Mouse (Mus musculus): ENCODE data around the gene Plscr3. TPM values are rescaled to one million over a fixed set of nuclear protein-coding genes. Genes with fewer than 3 reads are reported as not detected.
A peak's percentile ranks its signal among the peaks of the same experiment; 100 is the strongest.

The Plscr3 gene
- total and polyA plus RNA-seq, 2 experiments from 2014 or later: 26.3 to 32.2 TPM

DNA sequence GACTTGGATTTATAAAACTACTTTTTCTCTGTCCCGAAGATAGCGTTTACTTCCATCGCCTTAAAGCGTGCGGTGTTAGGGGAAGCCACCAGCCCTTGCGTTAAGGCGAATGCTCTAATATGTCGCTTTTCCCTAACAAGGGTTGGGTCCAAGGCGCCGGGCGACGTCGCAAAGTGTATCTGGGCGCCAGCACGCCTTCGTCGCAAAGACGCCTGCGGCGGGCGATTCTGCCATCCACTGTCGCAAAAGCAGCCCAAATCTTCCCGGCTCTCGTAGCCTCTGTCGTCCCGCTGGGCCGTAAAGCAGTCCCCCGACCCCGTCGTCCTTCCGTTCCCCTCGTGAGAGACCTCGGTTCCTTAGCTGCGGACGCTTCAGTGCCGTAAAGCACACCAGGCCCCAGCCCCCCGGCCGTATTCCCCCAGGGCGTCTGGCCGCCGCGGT, 55.2 kb downstream of the Plscr3 start:
- DNase-seq (ENCODE audit: low spot score): peak; percentile 99
- no peak for TF ChIP-seq CTCF (IDR thresholded peaks at IDR 0.05; ENCODE audit: low read depth)
- ATAC-seq: peak; percentile 88

More for the DNA sequence above, 55.2 kb downstream of the Plscr3 start:
- peak overlapping the region; percentile 98 for H3K4me2 ChIP-seq (ENCODE audit: low read depth, low read length)
- H3K27ac ChIP-seq: peak overlapping the region; percentile 91
- no peaks in the 10 kb centered on the region for H3K27me3 ChIP-seq (ENCODE audit: insufficient read depth, low read length)
- H3K4me1 ChIP-seq (ENCODE audit: insufficient read depth, low read length): peaks cover 17% of the 10 kb centered on the region
- H3K4me3 ChIP-seq (ENCODE audit: low read length): peak overlapping the region; percentile 63
- H3K36me3 ChIP-seq (ENCODE audit: insufficient read depth, low read length): peaks cover 25% of the 10 kb centered on the region
- peak overlapping the region; percentile 72 for H3K9ac ChIP-seq (replicated peaks; ENCODE audit: low read length)
- no peaks in the 10 kb centered on the region for H3K9me3 ChIP-seq (ENCODE audit: low read length)
- under 1% methylated on average over 42 of the region's 42 CpGs for WGBS

Small RNAs within 50 kb of the gene (microRNA-seq; reads per million reads assigned to microRNA genes)
- 0 reads per million in 2 experiments for gene Mir6924

Other genes starting within 250 kb of the Plscr3 start
Only the 30 nearest of the 43 such genes appear.
- 0.14 and 1.8 TPM in 2 replicates for gene Tnfsf13, start 160.6 kb upstream of the Plscr3 start, total RNA-seq (2014; rRNA removed)
- gene Tnfsf13, start 160.6 kb upstream of the Plscr3 start, polyA plus RNA-seq (2015; fragmentation: Nextera tagmentation; extraction: Ambion mirVana): 0.76 and 0.98 TPM in 2 replicates
- gene Tnfsf12, start 150.5 kb upstream of the Plscr3 start, total RNA-seq (2014; rRNA removed): 3.1 and 7.1 TPM in 2 replicates
- gene Tnfsf12, start 150.5 kb upstream of the Plscr3 start, polyA plus RNA-seq (2015; fragmentation: Nextera tagmentation; extraction: Ambion mirVana): 5.0 and 6.0 TPM in 2 replicates
- 0.94 and 4.6 TPM in 2 replicates for gene Tnfsfm13, start 150.3 kb upstream of the Plscr3 start, total RNA-seq (2014; rRNA removed)
- 2.0 and 2.8 TPM in 2 replicates for gene Tnfsfm13, start 150.3 kb upstream of the Plscr3 start, polyA plus RNA-seq (2015; fragmentation: Nextera tagmentation; extraction: Ambion mirVana)
- 18.3 and 18.8 TPM in 2 replicates for gene Polr2a, start 87.7 kb upstream of the Plscr3 start, total RNA-seq (2014; rRNA removed)
- 9.1 and 10.5 TPM in 2 replicates for gene Polr2a, start 87.7 kb upstream of the Plscr3 start, polyA plus RNA-seq (2015; fragmentation: Nextera tagmentation; extraction: Ambion mirVana)
- 0.72 TPM in 1 of 2 replicates, not detected in the other for gene Slc35g3, start 84.4 kb upstream of the Plscr3 start, total RNA-seq (2014; rRNA removed)
- gene Slc35g3, start 84.4 kb upstream of the Plscr3 start, polyA plus RNA-seq (2015; fragmentation: Nextera tagmentation; extraction: Ambion mirVana): 0.11 and 0.15 TPM in 2 replicates
- 39.2 and 39.9 TPM in 2 replicates for gene Zbtb4, start 80.5 kb upstream of the Plscr3 start, total RNA-seq (2014; rRNA removed)
- gene Zbtb4, start 80.5 kb upstream of the Plscr3 start, polyA plus RNA-seq (2015; fragmentation: Nextera tagmentation; extraction: Ambion mirVana): 4.6 and 4.9 TPM in 2 replicates
- gene Chrnb1, start 50.4 kb upstream of the Plscr3 start, total RNA-seq (2014; rRNA removed): 1.5 TPM in 1 of 2 replicates, not detected in the other
- gene Chrnb1, start 50.4 kb upstream of the Plscr3 start, polyA plus RNA-seq (2015; fragmentation: Nextera tagmentation; extraction: Ambion mirVana): 0.85 and 1.5 TPM in 2 replicates
- 19.1 and 19.2 TPM in 2 replicates for gene Fgf11, start 44.5 kb upstream of the Plscr3 start, total RNA-seq (2014; rRNA removed)
- gene Fgf11, start 44.5 kb upstream of the Plscr3 start, polyA plus RNA-seq (2015; fragmentation: Nextera tagmentation; extraction: Ambion mirVana): 3.8 and 4.4 TPM in 2 replicates
- 0.16 and 0.72 TPM in 2 replicates for gene Tmem102, start 40.8 kb upstream of the Plscr3 start, total RNA-seq (2014; rRNA removed)
- gene Tmem102, start 40.8 kb upstream of the Plscr3 start, polyA plus RNA-seq (2015; fragmentation: Nextera tagmentation; extraction: Ambion mirVana): 1.1 and 1.5 TPM in 2 replicates
- gene Gm39566, start 31.1 kb upstream of the Plscr3 start, total RNA-seq (2014; rRNA removed): not detected in 2 replicates
- gene Gm39566, start 31.1 kb upstream of the Plscr3 start, polyA plus RNA-seq (2015; fragmentation: Nextera tagmentation; extraction: Ambion mirVana): not detected in 2 replicates
- not detected in 2 replicates for gene Spem2, start 27.9 kb upstream of the Plscr3 start, total RNA-seq (2014; rRNA removed)
- gene Spem2, start 27.9 kb upstream of the Plscr3 start, polyA plus RNA-seq (2015; fragmentation: Nextera tagmentation; extraction: Ambion mirVana): not detected in 2 replicates
- gene Spem1, start 24.2 kb upstream of the Plscr3 start, total RNA-seq (2014; rRNA removed): not detected in 2 replicates
- 0.28 and 0.40 TPM in 2 replicates for gene Spem1, start 24.2 kb upstream of the Plscr3 start, polyA plus RNA-seq (2015; fragmentation: Nextera tagmentation; extraction: Ambion mirVana)
- 126 and 130 TPM in 2 replicates for gene Nlgn2, start 8.6 kb upstream of the Plscr3 start, total RNA-seq (2014; rRNA removed)
- 20.8 and 22.3 TPM in 2 replicates for gene Nlgn2, start 8.6 kb upstream of the Plscr3 start, polyA plus RNA-seq (2015; fragmentation: Nextera tagmentation; extraction: Ambion mirVana)
- 119 and 153 TPM in 2 replicates for gene Tmem256, start 7.9 kb upstream of the Plscr3 start, total RNA-seq (2014; rRNA removed)
- gene Tmem256, start 7.9 kb upstream of the Plscr3 start, polyA plus RNA-seq (2015; fragmentation: Nextera tagmentation; extraction: Ambion mirVana): 435 and 439 TPM in 2 replicates
- gene Tnk1, start 12.4 kb downstream of the Plscr3 start, total RNA-seq (2014; rRNA removed): not detected in 2 replicates
- 0.15 TPM in 1 of 2 replicates, not detected in the other for gene Tnk1, start 12.4 kb downstream of the Plscr3 start, polyA plus RNA-seq (2015; fragmentation: Nextera tagmentation; extraction: Ambion mirVana)
- not detected in 2 replicates for gene Tmem95, start 31.6 kb downstream of the Plscr3 start, total RNA-seq (2014; rRNA removed)
- gene Tmem95, start 31.6 kb downstream of the Plscr3 start, polyA plus RNA-seq (2015; fragmentation: Nextera tagmentation; extraction: Ambion mirVana): not detected in 2 replicates
- 1.7 and 2.0 TPM in 2 replicates for gene Kctd11, start 35.0 kb downstream of the Plscr3 start, total RNA-seq (2014; rRNA removed)
- gene Kctd11, start 35.0 kb downstream of the Plscr3 start, polyA plus RNA-seq (2015; fragmentation: Nextera tagmentation; extraction: Ambion mirVana): 1.3 and 1.7 TPM in 2 replicates
- 1.5 TPM in 1 of 2 replicates, not detected in the other for gene Acap1, start 49.2 kb downstream of the Plscr3 start, total RNA-seq (2014; rRNA removed)
- 0.20 and 0.21 TPM in 2 replicates for gene Acap1, start 49.2 kb downstream of the Plscr3 start, polyA plus RNA-seq (2015; fragmentation: Nextera tagmentation; extraction: Ambion mirVana)
- gene 2810408A11Rik, start 54.6 kb downstream of the Plscr3 start, total RNA-seq (2014; rRNA removed): 2.9 and 9.7 TPM in 2 replicates
- gene 2810408A11Rik, start 54.6 kb downstream of the Plscr3 start, polyA plus RNA-seq (2015; fragmentation: Nextera tagmentation; extraction: Ambion mirVana): 6.5 and 8.1 TPM in 2 replicates
- gene Neurl4, start 54.7 kb downstream of the Plscr3 start, total RNA-seq (2014; rRNA removed): 95.1 and 118 TPM in 2 replicates
- gene Neurl4, start 54.7 kb downstream of the Plscr3 start, polyA plus RNA-seq (2015; fragmentation: Nextera tagmentation; extraction: Ambion mirVana): 11.9 and 13.1 TPM in 2 replicates
- gene Gps2, start 67.5 kb downstream of the Plscr3 start, total RNA-seq (2014; rRNA removed): 48.1 and 67.6 TPM in 2 replicates
- 60.8 and 65.9 TPM in 2 replicates for gene Gps2, start 67.5 kb downstream of the Plscr3 start, polyA plus RNA-seq (2015; fragmentation: Nextera tagmentation; extraction: Ambion mirVana)
- gene Eif5a, start 75.6 kb downstream of the Plscr3 start, total RNA-seq (2014; rRNA removed): 491 and 500 TPM in 2 replicates
- gene Eif5a, start 75.6 kb downstream of the Plscr3 start, polyA plus RNA-seq (2015; fragmentation: Nextera tagmentation; extraction: Ambion mirVana): 1,157 and 1,160 TPM in 2 replicates
- 23.9 and 31.1 TPM in 2 replicates for gene Ybx2, start 89.4 kb downstream of the Plscr3 start, total RNA-seq (2014; rRNA removed)
- 3.3 and 5.9 TPM in 2 replicates for gene Ybx2, start 89.4 kb downstream of the Plscr3 start, polyA plus RNA-seq (2015; fragmentation: Nextera tagmentation; extraction: Ambion mirVana)
- gene Slc2a4, start 101.8 kb downstream of the Plscr3 start, total RNA-seq (2014; rRNA removed): 9.5 and 12.8 TPM in 2 replicates
- 6.1 and 6.5 TPM in 2 replicates for gene Slc2a4, start 101.8 kb downstream of the Plscr3 start, polyA plus RNA-seq (2015; fragmentation: Nextera tagmentation; extraction: Ambion mirVana)
- not detected in 2 replicates for gene Cldn7, start 118.4 kb downstream of the Plscr3 start, total RNA-seq (2014; rRNA removed)
- gene Cldn7, start 118.4 kb downstream of the Plscr3 start, polyA plus RNA-seq (2015; fragmentation: Nextera tagmentation; extraction: Ambion mirVana): 0.18 and 0.19 TPM in 2 replicates
- 37.7 and 40.9 TPM in 2 replicates for gene Ctdnep1, start 134.8 kb downstream of the Plscr3 start, total RNA-seq (2014; rRNA removed)
- 24.7 and 25.0 TPM in 2 replicates for gene Ctdnep1, start 134.8 kb downstream of the Plscr3 start, polyA plus RNA-seq (2015; fragmentation: Nextera tagmentation; extraction: Ambion mirVana)
- 137 and 147 TPM in 2 replicates for gene Elp5, start 136.1 kb downstream of the Plscr3 start, total RNA-seq (2014; rRNA removed)
- 168 and 170 TPM in 2 replicates for gene Elp5, start 136.1 kb downstream of the Plscr3 start, polyA plus RNA-seq (2015; fragmentation: Nextera tagmentation; extraction: Ambion mirVana)
- gene Gabarap, start 144.8 kb downstream of the Plscr3 start, total RNA-seq (2014; rRNA removed): 175 and 209 TPM in 2 replicates
- gene Gabarap, start 144.8 kb downstream of the Plscr3 start, polyA plus RNA-seq (2015; fragmentation: Nextera tagmentation; extraction: Ambion mirVana): 548 and 563 TPM in 2 replicates
- 34.3 and 47.9 TPM in 2 replicates for gene Phf23, start 149.4 kb downstream of the Plscr3 start, total RNA-seq (2014; rRNA removed)
- 44.0 and 46.0 TPM in 2 replicates for gene Phf23, start 149.4 kb downstream of the Plscr3 start, polyA plus RNA-seq (2015; fragmentation: Nextera tagmentation; extraction: Ambion mirVana)
- 20.9 and 37.3 TPM in 2 replicates for gene Dvl2, start 154.2 kb downstream of the Plscr3 start, total RNA-seq (2014; rRNA removed)
- 18.1 and 19.3 TPM in 2 replicates for gene Dvl2, start 154.2 kb downstream of the Plscr3 start, polyA plus RNA-seq (2015; fragmentation: Nextera tagmentation; extraction: Ambion mirVana)

Measured in hindbrain, postnatal 0 days (tissue).